Mouse (Mus musculus) neural tube, embryonic 11.5 days (tissue): ENCODE measurements around the gene Lmo7. TPM values are rescaled to one million over a fixed set of nuclear protein-coding genes. Genes with fewer than 3 reads are reported as not detected.

ENCODE experiments used
- ATAC-seq: fragments of 200-750 bp; cut with Nextera tagmentation; 2 replicates; pipeline ENCODE4 v1.8.0; 2017; ENCODE audit warnings: moderate number of reproducible peaks, mild to moderate bottlenecking, moderate TSS enrichment, moderate library complexity; ENCODE audit not compliant: insufficient read depth, low FRiP score, low TSS enrichment
- DNase-seq: peaks from one replicate; pipeline ENCODE4 v3.0.0-alpha.2; 2015; ENCODE audit warnings: low spot score
- H3K27ac ChIP-seq: fragments of 300-500 bp; sonication (generic); 2 replicates; pipeline ENCODE4 v1.5.1; 2014; ENCODE audit warnings: low read depth, mild to moderate bottlenecking, low read length
- H3K27me3 ChIP-seq: fragments of 300-500 bp; sonication (generic); 2 replicates; pipeline ENCODE4 v1.6.1; 2014; ENCODE audit warnings: mild to moderate bottlenecking, low read length, mixed read lengths; ENCODE audit not compliant: control insufficient read depth, insufficient read depth
- H3K36me3 ChIP-seq: fragments of 300-500 bp; sonication (generic); 2 replicates; pipeline ENCODE4 v1.6.1; 2014; ENCODE audit warnings: mild to moderate bottlenecking, low read length, moderate library complexity, mixed read lengths; ENCODE audit not compliant: control insufficient read depth, insufficient read depth
- H3K4me1 ChIP-seq: fragments of 300-500 bp; sonication (generic); 2 replicates; pipeline ENCODE4 v1.6.1; 2014; ENCODE audit warnings: low read length, mixed read lengths; ENCODE audit not compliant: control insufficient read depth, insufficient read depth
- H3K4me2 ChIP-seq: fragments of 300-500 bp; sonication (generic); 2 replicates; pipeline ENCODE4 v1.6.1; 2014; ENCODE audit warnings: low read depth, mild to moderate bottlenecking, moderate library complexity
- H3K4me3 ChIP-seq: fragments of 300-500 bp; sonication (generic); 2 replicates; pipeline ENCODE4 v1.5.1; 2014; ENCODE audit warnings: low read depth, low read length
- H3K9ac ChIP-seq: fragments of 300-500 bp; sonication (generic); 2 replicates; pipeline ENCODE4 v1.6.1; 2014; ENCODE audit warnings: mild to moderate bottlenecking, low read length
- H3K9me3 ChIP-seq: fragments of 300-500 bp; sonication (generic); 2 replicates; pipeline ENCODE4 v1.6.1; 2016; ENCODE audit warnings: low read length; ENCODE audit not compliant: control insufficient read depth
- WGBS: fragments of 180-500 bp; shearing (Covaris S2); extraction: QIAGEN DNeasy Blood & Tissue Kit; methylation state at CpG from one replicate; pipeline ENCODE4 v1.1.7; 2014; 5-methylcytosine and 5-hydroxymethylcytosine counted together
- polyA plus RNA-seq: library from polyadenylated mRNA; unstranded; fragments of >200 nt; fragmentation: Nextera tagmentation; extraction: Ambion mirVana; gene quantifications from 2 replicates; pipeline ENCODE4 v1.2.1, GENCODE M21; 2014

Lmo7 gene
- polyA plus RNA-seq, 1 experiment from 2014 or later: 2.8 TPM

DNA sequence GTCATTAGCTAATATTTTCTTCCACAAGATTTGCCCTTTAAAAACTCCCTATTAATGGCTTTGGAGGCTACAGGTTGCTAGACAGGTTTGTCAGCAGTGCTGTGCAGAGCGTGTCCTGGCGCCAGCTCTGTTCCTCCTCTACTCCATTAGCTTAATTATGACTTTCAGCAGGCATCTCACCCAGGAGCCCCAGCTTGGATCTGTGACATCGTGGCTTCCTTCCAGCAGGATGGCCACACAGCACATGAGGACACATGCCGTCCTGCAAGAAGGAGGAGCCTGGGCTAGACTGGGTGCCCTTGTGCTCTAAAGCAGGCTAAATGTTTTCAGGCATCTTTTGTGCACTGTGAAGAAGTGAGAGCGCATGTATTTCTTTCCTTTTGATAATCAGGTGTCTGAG is 58.1 kb downstream of the Lmo7 start:
- H3K4me1 ChIP-seq: no peaks in the 10 kb centered on the region
- 84% methylated on average over 5 of the region's 5 CpGs for WGBS
- H3K9ac ChIP-seq: no peak overlapping the region
- no peaks in the 10 kb centered on the region for H3K36me3 ChIP-seq
- H3K4me3 ChIP-seq: no peak overlapping the region
- ATAC-seq (no peak), DNase-seq (no peak)
- H3K4me2 ChIP-seq: no peak overlapping the region
- no peaks in the 10 kb centered on the region for H3K27me3 ChIP-seq
- H3K9me3 ChIP-seq: no peaks in the 10 kb centered on the region
- no peak overlapping the region for H3K27ac ChIP-seq

DNA sequence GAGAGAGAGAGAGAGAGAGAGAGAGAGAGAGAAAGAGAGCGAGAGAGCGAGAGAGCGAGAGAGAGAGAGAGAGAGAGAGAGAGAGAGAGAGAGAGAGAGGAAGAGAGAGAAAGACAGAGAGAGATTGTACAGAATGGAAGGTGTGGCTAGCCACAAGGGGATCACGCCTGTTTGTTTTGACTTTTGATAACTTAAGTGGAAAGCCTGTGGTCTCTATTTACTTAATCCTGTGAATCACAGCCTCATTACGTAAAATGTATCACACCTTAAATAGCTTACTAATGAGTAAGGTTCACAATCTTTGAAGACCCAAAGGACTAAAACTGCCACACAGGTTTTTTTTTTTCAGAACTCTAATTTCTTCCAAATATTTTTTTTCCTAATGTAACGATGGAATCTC is 58.7 kb downstream of the Lmo7 start:
- no peaks in the 10 kb centered on the region for H3K27me3 ChIP-seq
- H3K36me3 ChIP-seq: no peaks in the 10 kb centered on the region
- no peaks in the 10 kb centered on the region for H3K9me3 ChIP-seq
- H3K4me2 ChIP-seq: no peak overlapping the region
- DNase-seq (no peak), ATAC-seq (no peak)
- H3K9ac ChIP-seq: no peak overlapping the region
- 91% methylated on average over 6 of the region's 6 CpGs for WGBS
- no peak overlapping the region for H3K4me3 ChIP-seq
- no peak overlapping the region for H3K27ac ChIP-seq
- no peaks in the 10 kb centered on the region for H3K4me1 ChIP-seq

GRCm38 (mm10) chr14:101794553-101795177 is 64.9 kb downstream of the Lmo7 start:
- no peak overlapping the region for H3K4me2 ChIP-seq
- H3K9ac ChIP-seq: no peak overlapping the region
- no peak for DNase-seq
- no peak overlapping the region for H3K27ac ChIP-seq
- H3K9me3 ChIP-seq: no peaks in the 10 kb centered on the region
- H3K36me3 ChIP-seq: no peaks in the 10 kb centered on the region
- H3K27me3 ChIP-seq: no peaks in the 10 kb centered on the region
- H3K4me1 ChIP-seq: no peaks in the 10 kb centered on the region
- ATAC-seq: no peak
- WGBS: 95% methylated on average over 10 of the region's 10 CpGs
- H3K4me3 ChIP-seq: no peak overlapping the region

DNA sequence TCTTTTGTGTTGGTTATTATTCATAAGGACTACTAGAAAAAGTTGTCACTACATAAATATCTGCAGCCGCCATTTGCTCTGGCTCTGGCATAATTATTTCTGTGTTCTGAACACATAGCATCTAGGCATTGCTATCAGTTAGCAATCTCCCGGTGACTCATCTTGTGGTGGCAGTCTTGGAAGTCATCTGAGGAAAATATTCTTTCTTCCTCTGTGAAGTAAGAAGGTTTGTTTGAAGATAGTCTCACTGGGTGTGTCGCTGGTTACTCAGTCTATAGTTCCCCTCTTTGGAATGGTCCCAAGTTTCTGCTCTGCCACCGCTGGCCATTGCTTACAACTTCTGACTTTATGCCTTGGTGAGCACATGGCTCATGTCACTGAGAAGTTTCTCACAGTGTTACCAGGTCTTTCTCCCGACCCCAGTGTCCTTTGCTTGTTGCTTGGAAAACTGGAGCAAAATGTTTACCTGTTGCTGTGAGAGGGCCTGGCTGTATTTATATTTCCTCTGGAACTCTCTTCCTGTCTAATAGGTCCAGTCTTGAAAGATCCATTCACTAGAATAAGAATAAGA is 68.3 kb downstream of the Lmo7 start:
- no peaks in the 10 kb centered on the region for H3K36me3 ChIP-seq
- H3K27ac ChIP-seq: no peak overlapping the region
- no peaks in the 10 kb centered on the region for H3K4me1 ChIP-seq
- H3K9me3 ChIP-seq: no peaks in the 10 kb centered on the region
- no peak overlapping the region for H3K4me2 ChIP-seq
- no peak overlapping the region for H3K9ac ChIP-seq
- H3K4me3 ChIP-seq: no peak overlapping the region
- no peak for DNase-seq
- H3K27me3 ChIP-seq: no peaks in the 10 kb centered on the region
- ATAC-seq: no peak
- WGBS: 91% methylated on average over 5 of the region's 5 CpGs

DNA sequence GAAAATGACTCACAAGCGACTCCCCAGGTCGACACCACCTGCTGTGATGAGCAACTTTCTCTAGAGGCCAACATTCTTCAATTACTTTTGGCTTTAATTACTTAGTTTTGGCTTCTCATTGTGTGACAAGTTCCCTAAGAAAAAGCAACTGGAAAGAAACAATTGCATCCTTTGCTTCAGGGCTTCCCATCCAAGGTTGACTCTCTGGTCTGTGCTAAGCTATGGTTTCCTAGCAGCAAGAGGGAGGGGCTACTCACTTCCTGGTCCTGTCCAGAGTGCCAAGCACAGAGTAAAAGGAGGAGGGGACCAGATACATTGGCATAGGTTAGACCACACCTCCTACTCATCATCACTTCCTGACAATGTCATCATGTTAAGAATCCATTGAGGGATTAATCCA is 69.0 kb downstream of the Lmo7 start:
- DNase-seq: no peak
- no peak for ATAC-seq
- no peak overlapping the region for H3K4me3 ChIP-seq
- WGBS: 74% methylated on average over 2 of the region's 2 CpGs
- no peak overlapping the region for H3K4me2 ChIP-seq
- H3K36me3 ChIP-seq: no peaks in the 10 kb centered on the region
- H3K27ac ChIP-seq: no peak overlapping the region
- H3K9ac ChIP-seq: no peak overlapping the region
- no peaks in the 10 kb centered on the region for H3K27me3 ChIP-seq
- no peaks in the 10 kb centered on the region for H3K9me3 ChIP-seq
- H3K4me1 ChIP-seq: no peaks in the 10 kb centered on the region

DNA sequence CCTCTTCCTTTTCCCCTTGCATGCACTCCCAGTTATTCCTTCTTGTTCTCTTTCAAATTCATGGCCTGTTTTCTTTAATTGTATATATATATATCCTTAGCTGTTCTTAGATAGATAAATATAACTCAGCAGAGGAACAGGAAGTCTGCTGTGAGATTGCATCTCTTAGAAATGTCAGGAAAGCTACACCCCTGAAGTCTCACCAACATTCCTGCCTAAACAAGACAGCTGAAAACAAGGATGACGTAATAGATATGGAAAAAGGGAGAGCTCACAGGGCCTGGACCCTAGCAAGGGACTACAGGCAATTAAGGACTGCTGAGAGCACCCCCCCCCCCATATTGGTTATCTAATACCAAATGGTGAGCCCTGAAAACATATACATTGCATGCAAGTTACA is 71.9 kb downstream of the Lmo7 start:
- H3K9ac ChIP-seq: no peak overlapping the region
- H3K4me1 ChIP-seq: no peaks in the 10 kb centered on the region
- ATAC-seq: no peak
- H3K4me3 ChIP-seq: no peak overlapping the region
- no peaks in the 10 kb centered on the region for H3K27me3 ChIP-seq
- no peaks in the 10 kb centered on the region for H3K9me3 ChIP-seq
- 84% methylated on average over 1 of the region's 1 CpGs for WGBS
- DNase-seq: no peak
- H3K4me2 ChIP-seq: no peak overlapping the region
- H3K27ac ChIP-seq: no peak overlapping the region
- H3K36me3 ChIP-seq: no peaks in the 10 kb centered on the region

- no peak for ATAC-seq
- Histone ChIP-seq H3K4me3 (no peak overlapping the region), H3K27me3 (no peaks in the 10 kb centered on the region), H3K9me3 (no peaks in the 10 kb centered on the region), H3K36me3 (no peaks in the 10 kb centered on the region), H3K27ac (no peak overlapping the region), H3K4me1 (no peaks in the 10 kb centered on the region), H3K4me2 (no peak overlapping the region), H3K9ac (no peak overlapping the region)
- WGBS: 85% methylated on average over 4 of the region's 4 CpGs
- no peak for DNase-seq
These were observed 74.4 kb downstream of the Lmo7 start for GRCm38 (mm10) chr14:101804119-101804518.

- H3K27me3 ChIP-seq: no peaks in the 10 kb centered on the region
- no peak overlapping the region for H3K4me3 ChIP-seq
- WGBS: 69% methylated on average over 4 of the region's 4 CpGs
- no peak overlapping the region for H3K9ac ChIP-seq
- H3K9me3 ChIP-seq: no peaks in the 10 kb centered on the region
- no peak overlapping the region for H3K4me2 ChIP-seq
- no peak overlapping the region for H3K27ac ChIP-seq
- no peaks in the 10 kb centered on the region for H3K4me1 ChIP-seq
- no peaks in the 10 kb centered on the region for H3K36me3 ChIP-seq
- DNase-seq: no peak
- no peak for ATAC-seq
These were observed 75.0 kb downstream of the Lmo7 start for GRCm38 (mm10) chr14:101804562-101805327.

DNA sequence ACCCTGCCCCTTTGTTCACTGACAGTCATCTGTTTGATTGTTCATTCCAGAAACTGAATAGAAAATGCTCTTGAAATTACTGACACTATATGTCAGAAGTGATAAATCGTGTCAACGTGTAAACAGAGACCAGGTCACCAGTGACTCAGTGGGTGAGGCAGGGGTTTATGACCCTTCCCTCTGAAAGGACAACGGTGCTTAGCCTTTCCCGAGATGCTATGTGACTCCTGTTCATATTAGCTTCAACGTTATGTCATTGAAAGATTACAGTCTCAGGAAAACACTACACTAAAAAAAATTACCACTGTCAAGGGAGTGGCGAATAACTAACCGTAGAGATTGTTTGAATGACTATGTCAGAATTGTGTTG is 75.6 kb downstream of the Lmo7 start:
- Histone ChIP-seq H3K4me3 (no peak overlapping the region), H3K9me3 (no peaks in the 10 kb centered on the region), H3K4me1 (no peaks in the 10 kb centered on the region), H3K9ac (no peak overlapping the region), H3K4me2 (no peak overlapping the region), H3K36me3 (no peaks in the 10 kb centered on the region), H3K27ac (no peak overlapping the region), H3K27me3 (no peaks in the 10 kb centered on the region)
- WGBS: 53% methylated on average over 7 of the region's 7 CpGs
- ATAC-seq (peak; percentile 31; the same call in 1 of the 2 replicates), DNase-seq (no peak)
